Mouse (Mus musculus): ENCODE results near the gene Rab4a.

GRCm38 (mm10) chr8:123804586-123804985 lies 1.2 kb upstream of the Rab4a start:
- TF ChIP-seq CTCF (IDR thresholded peaks at IDR 0.05; ENCODE audit: control insufficient read depth, insufficient read depth, insufficient replicate concordance, low read depth, low read length) (no peak), POLR2A (IDR thresholded peaks at IDR 0.05; ENCODE audit: control insufficient read depth, low read depth, low read length) (no peak)
